Mouse (Mus musculus) layer of hippocampus, postnatal 10 days (tissue): Measurements from ENCODE around the gene Nr2e3. TPM values are rescaled to one million over a fixed set of nuclear protein-coding genes. Genes with fewer than 3 reads are reported as not detected.
"Not testable (repeated sequence)": the region's sequence is repeated elsewhere in the genome, so short reads cannot be mapped to it uniquely, and the experiment has no call there.

Experiments used
- DNase-seq, 2 experiments: peaks; one replicate each; pipeline ENCODE4 v3.0.0; 2021; ENCODE audit warnings: low spot score in 2 of 2
- long read RNA-seq: library from polyadenylated mRNA; stranded (forward); transcript quantifications from one replicate; pipeline ENCODE4 v2.0.0, GENCODE M21; 2023
- total RNA-seq, 2 experiments: library from RNA; stranded (reverse); gene quantifications; 2 replicates each; pipeline ENCODE4 v1.2.3; 2021

Nr2e3 gene
- total RNA-seq = not detected
- long read RNA-seq = 0 reads

DNA sequence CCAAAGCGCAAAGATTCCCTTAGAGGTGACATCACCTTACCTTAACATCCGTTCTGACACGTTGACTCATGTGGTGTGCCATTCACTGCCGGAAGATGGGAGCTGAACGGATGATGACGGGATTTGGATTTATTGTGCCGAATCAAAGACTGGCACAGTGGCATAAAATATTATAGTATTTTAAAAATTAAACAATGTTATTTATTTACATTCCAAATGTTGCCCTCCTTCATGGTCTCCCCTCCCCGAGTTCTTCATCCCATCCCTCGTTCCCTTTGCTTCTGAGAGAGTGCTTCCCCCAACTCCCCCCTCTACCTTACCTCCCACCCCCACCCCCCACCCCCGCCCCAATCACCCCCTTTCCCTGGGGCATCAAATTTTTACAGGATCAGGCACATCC lies at the start of gene Nr2e3:
Nr2e3 (minus strand) TSS at position 101 of the 400 bp plus-strand sequence.
- DNase-seq = no peak

GRCm38 (mm10) chr9:60008936-60009335 lies 48.5 kb upstream of the Nr2e3 start:
- DNase-seq = no peak

GRCm38 (mm10) chr9:60002323-60002722 lies 41.9 kb upstream of the Nr2e3 start:
- no peak for DNase-seq

DNA sequence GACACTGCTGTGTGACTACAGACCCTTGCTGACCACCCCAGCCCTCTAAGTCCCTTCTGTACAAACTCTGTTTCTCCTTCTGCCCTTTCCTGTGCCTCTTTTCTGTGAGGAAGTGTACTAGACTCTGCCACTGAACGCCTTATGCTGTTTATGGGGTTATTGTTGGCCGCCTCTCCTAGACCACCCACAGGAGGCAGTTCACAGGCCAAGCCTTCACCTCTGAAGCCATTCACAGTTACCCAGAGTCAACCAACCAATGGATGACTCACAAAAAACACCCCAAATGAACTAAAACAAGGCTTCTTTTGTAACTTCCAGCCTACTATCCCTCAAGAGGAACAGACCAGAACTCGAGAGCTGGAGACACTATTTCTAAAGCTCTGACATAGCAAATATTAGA lies 41.0 kb upstream of the Nr2e3 start:
- DNase-seq = no peak

DNA sequence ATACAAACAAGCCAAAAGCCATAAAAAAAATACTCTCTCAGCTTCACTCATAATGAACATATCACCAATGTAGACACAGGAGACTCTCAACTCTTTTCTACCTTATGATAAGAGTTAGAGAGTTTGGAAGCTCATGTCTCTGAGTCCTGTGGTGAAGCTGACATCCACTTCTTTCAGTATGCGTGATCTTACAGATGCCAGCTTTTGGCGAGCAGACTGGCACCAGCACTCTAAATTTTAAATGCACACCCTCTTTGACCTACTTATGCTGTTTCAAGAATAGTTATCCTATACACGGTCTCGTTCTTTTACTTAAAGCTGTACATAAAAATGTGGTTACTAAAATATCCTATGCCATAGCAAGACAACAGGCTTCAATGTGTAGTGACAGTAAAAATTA lies 37.3 kb upstream of the Nr2e3 start:
- no peak for DNase-seq

- no peak for DNase-seq
Measured at GRCm38 (mm10) chr9:59991407-59991806, 30.9 kb upstream of the Nr2e3 start.

DNA sequence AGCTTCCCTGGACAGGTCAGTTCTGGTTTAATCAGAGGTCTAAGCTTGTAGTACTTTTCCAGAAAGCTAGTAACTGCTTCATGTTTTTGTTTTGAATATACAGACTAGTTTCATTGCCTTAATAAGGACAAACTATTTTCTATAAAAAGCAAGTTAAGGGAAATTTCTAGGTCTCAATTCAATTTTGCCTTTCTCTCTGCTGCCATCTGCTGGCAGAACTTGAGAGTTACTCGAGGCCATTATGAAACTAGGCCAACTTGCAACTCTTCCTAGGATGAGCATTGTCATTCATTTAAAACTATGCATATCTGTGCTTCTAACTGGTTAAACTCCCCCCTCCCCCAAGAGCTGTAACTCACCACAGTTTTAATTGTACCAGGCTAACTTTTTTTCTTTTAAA lies 29.4 kb upstream of the Nr2e3 start:
- peak; percentile 79 to 82 for DNase-seq

DNA sequence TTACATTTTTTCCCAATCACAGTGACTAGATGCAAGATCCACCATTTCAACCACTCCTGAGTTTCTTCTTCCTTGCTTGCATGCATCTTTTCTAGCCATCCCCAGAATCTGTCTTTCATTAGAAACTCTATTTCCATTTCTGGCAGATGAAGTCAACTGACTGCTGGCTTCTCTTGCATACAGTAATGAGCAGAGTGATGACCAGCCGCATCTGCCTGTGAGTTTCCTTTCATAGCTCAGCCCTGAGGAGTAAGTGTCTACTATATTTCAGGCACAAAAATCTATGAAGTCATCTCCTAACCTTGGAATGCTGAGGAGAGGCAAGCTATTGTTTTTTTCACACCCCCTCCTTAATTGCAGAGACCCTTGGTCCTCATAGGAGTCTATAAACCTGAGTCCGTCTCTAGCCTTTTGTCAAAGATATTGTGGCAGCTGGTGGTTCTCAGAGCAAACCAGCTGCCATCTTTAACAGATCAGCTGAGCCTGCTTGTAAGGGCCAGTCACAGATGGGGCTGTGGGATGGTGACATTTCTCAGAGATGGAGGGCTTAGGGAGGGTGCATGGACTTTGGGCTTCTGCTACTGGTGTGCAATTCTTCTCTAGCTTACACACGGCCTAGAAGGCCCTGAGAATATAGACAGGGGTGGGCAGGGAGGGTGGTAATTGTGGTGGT lies 25.6 kb upstream of the Nr2e3 start:
- no peak for DNase-seq

- DNase-seq = no peak
Measured at GRCm38 (mm10) chr9:59981116-59981515, 20.7 kb upstream of the Nr2e3 start.

DNA sequence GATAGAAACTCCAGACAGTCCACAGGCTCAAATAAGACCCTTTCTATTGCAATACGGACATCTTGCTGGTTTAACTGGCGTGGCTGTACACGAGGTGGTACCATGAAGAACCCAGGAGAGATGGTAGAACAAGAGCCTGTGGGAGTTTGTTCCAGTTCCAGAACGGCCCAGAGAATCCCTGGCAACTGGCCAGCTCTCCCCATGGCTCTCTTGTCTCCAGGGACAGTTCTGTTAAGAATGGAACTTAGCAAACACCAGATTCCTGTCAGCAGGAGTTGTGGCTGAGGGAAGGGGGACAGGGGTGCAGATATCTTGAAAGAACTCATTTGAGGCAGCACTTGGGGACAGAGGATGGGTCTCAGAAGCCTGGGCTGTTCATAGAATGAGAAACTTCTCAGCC lies 10.8 kb upstream of the Nr2e3 start:
- DNase-seq = no peak

DNA sequence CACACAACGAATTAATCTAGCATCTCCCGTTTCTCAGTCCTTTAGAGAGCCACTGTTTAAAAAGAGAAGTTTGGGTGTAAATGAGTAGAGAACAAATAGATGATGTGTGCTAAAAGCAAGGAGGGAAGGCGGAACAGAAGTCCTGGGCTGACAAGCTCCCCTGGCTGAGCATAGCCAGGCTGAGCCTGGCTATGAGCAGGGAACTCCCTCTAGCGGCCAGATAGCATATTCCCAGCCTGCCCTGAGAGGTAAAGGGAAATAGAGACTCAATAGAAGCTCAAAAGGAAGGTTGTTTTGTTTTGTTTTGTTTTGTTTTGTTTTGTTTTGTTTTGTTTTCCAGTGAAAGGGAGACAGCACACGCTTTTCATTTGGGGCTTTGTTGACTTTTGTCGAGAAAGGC lies 8.9 kb upstream of the Nr2e3 start:
- peak; percentile 69 to 75 for DNase-seq

DNA sequence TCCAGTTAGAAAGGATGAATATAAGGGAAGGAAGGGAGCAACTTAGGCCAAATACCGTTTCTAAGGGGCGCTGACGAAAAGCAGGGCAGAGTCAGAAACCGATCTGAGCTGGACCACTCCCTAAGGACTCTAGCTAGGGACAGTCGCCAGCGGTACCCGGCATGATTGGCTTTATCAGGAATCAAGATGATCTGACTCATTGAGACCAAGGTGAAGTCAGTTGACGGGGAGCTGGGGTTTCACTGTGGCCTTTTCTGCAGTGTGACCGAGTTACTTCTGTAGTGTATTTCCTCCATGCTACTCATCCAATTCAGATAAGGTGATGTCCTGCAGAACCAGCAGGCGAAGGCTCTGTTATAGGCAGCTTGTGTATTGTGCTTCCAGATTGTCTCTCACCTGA lies 4.6 kb upstream of the Nr2e3 start:
- no peak for DNase-seq

DNA sequence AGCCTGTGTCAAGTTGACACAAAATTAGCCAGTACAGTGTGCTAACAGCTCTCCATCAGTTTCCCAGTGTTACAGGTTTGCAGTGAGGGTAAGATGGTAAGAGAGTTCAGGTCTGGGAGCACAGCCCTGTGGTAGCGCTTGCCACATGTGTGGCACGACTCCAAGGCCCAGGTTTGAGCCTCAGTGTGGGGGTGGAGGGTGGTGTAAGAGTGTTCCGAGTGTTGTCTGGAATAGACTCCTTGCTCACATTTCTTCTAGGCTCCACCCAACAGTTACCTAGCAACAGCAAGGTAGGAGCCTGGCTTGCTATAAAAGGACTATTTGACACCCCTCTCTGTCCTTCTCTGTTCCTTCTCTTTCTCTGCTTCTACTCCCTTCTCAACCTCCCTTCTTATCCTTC lies 3.9 kb upstream of the Nr2e3 start:
- no peak for DNase-seq

- DNase-seq = no peak
Measured at GRCm38 (mm10) chr9:59961201-59961955, 919 bp upstream of the Nr2e3 start.

GRCm38 (mm10) chr9:59959276-59959675 lies 1.2 kb downstream of the Nr2e3 start:
- DNase-seq = peak; percentile 76 to 80

- DNase-seq = not testable (repeated sequence)
Measured at GRCm38 (mm10) chr9:59958115-59958514, 2.3 kb downstream of the Nr2e3 start.

- DNase-seq = no peak
Measured at GRCm38 (mm10) chr9:59956496-59956895, 4.0 kb downstream of the Nr2e3 start.

GRCm38 (mm10) chr9:59955692-59956091 lies 4.8 kb downstream of the Nr2e3 start:
- DNase-seq = no peak

- DNase-seq = no peak
Measured at GRCm38 (mm10) chr9:59955199-59955598, 5.3 kb downstream of the Nr2e3 start.

DNA sequence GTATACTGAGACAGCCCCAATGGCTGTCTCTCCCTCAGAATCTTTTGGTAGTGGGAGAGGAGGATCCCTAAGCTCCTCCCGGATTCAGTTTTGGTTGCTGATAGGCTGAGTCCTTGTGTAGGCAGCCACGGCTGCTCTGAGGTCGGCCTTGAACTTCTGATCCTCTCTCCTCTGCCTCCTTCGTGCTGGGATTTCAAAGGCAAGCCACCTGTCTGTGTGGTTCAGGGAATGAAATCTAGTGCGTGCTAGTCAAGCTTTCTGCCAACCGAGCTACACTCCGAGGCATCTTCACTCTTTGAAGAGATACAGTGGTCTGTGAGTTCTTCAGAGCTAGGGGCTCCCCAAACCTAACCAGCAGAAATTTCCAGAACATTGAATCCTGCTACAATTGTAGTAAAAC lies 6.9 kb downstream of the Nr2e3 start:
- DNase-seq = no peak

DNA sequence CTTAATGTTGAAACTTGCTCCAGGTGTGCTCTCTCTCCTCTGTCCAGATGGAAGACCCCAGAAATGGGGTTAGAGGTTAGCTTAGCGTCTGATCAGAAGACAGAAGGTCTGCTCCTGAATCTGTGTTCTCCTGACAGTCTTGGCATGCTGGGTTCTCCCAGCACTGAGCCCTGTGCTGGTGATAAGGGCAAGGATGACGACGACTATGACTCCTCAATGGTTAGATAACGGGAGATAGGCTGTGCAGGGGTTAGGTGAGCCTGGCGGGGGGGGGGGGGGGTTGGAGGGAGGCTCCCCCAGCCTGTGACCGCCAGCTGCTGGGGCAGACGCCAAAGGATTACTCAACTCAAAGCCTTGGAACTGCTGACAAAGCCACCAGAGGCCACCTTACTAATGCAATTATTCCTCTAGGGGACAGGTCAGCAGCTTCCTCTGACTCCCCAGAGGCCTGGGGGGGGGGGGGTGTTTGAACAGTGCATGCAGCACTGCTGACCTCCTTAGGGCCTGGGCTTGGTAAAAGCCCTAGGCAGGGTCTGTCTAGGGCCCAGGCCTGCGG lies 7.9 kb downstream of the Nr2e3 start:
- DNase-seq = no peak

DNA sequence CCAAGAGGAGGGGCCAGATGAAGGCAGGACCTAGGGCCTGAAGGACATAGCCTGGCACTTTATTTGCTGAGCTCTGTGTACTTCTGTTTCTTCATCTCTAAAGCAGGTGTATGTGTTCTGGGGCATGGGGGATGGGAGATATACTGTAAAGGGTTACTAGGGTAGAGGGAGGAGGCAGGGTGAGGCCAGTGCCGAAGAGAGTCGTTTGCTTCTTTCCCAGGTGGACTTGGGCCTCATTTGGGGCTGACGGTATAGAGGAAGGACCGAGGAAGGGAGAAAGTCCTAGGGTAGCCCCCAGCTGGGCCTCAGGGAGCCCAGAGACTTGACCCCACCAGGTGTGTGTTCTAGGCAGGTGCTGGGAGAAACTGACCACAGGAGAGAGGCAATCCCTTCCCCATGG lies 8.5 kb downstream of the Nr2e3 start:
- no peak for DNase-seq
